7 mouse cellular contexts compared by ENCODE assay signal in genomic region chr7:68748361-68748760, GRCm38 (mm10). TPM values are rescaled to one million over a fixed set of nuclear protein-coding genes. Genes with fewer than 3 reads are reported as not detected.
DNase-seq lines count a peak whose midpoint lies in the region; ATAC-seq and TF ChIP-seq lines count a peak whose summit lies in the region.

No protein-coding gene starts in this region.

- DNase-seq in cerebellum, postnatal 25 days: peak; percentile 48 to 61
- DNase-seq in heart, adult 18-20 months: peak; percentile 36 to 62
- peak; percentile 57 for DNase-seq in kidney, adult 18-20 months
- DNase-seq in limb, embryonic 11.5 days (ENCODE audit: low spot score): no peak
- peak; percentile 86 for DNase-seq in midbrain, embryonic 11.5 days (ENCODE audit: low spot score, missing footprints)

- TF ChIP-seq POLR2A in bone marrow macrophage, adult 2 months (IDR thresholded peaks at IDR 0.05; ENCODE audit: borderline replicate concordance, low read depth, low read length): no peak

- H3K4me3 ChIP-seq in bone marrow macrophage, adult 2 months (ENCODE audit: insufficient read depth, low read length): peak overlapping the region; percentile 68
- H3K4me3 ChIP-seq in limb, embryonic 11.5 days (ENCODE audit: low read depth, low read length): peak overlapping the region; percentile 84
- peak overlapping the region; percentile 58 for H3K4me3 ChIP-seq in midbrain, embryonic 11.5 days (ENCODE audit: low read depth, low read length)
- H3K4me3 ChIP-seq in stomach, embryonic 16.5 days (replicated peaks; ENCODE audit: low read length): peak overlapping the region; percentile 92

- peak overlapping the region; percentile 57 for H3K27ac ChIP-seq in bone marrow macrophage, adult 2 months (ENCODE audit: insufficient read depth, low read depth, low read length)
- no peak overlapping the region for H3K27ac ChIP-seq in limb, embryonic 11.5 days (replicated peaks; ENCODE audit: low read depth, low read length)
- peak overlapping the region; percentile 52; the same call in 1 of the 2 replicates for H3K27ac ChIP-seq in midbrain, embryonic 11.5 days (ENCODE audit: low read depth, low read length)
- H3K27ac ChIP-seq in stomach, embryonic 16.5 days (ENCODE audit: low read length): peak overlapping the region; percentile 84

- ATAC-seq in limb, embryonic 11.5 days (ENCODE audit: insufficient number of reproducible peaks, low FRiP score, low TSS enrichment, low read depth): no peak
- ATAC-seq in midbrain, embryonic 11.5 days (ENCODE audit: low FRiP score): no peak
- no peak for ATAC-seq in stomach, embryonic 16.5 days (ENCODE audit: insufficient read depth, low FRiP score)

- no peak for TF ChIP-seq CTCF in bone marrow macrophage, adult 2 months (IDR thresholded peaks at IDR 0.05; ENCODE audit: low read depth, low read length)

- peak overlapping the region; percentile 82 for H3K9ac ChIP-seq in limb, embryonic 11.5 days (ENCODE audit: low read length)
- peak overlapping the region; percentile 64 for H3K9ac ChIP-seq in midbrain, embryonic 11.5 days (ENCODE audit: low read length)
- peak overlapping the region; percentile 95 for H3K9ac ChIP-seq in stomach, embryonic 16.5 days (ENCODE audit: low read length)

- peak overlapping the region; percentile 94 for H3K4me2 ChIP-seq in limb, embryonic 11.5 days (ENCODE audit: low read depth, severe bottlenecking)
- peak overlapping the region; percentile 56 for H3K4me2 ChIP-seq in midbrain, embryonic 11.5 days
- peak overlapping the region; percentile 86 for H3K4me2 ChIP-seq in stomach, embryonic 16.5 days (ENCODE audit: low read depth, low read length)

- H3K9me3 ChIP-seq in limb, embryonic 11.5 days (ENCODE audit: control insufficient read depth, low read length): no peaks in the 10 kb centered on the region
- no peaks in the 10 kb centered on the region for H3K9me3 ChIP-seq in midbrain, embryonic 11.5 days (ENCODE audit: control insufficient read depth, low read length)
- no peaks in the 10 kb centered on the region for H3K9me3 ChIP-seq in stomach, embryonic 16.5 days (replicated peaks; ENCODE audit: control insufficient read depth, low read length)

- H3K4me1 ChIP-seq in bone marrow macrophage, adult 2 months (ENCODE audit: control insufficient read depth, insufficient read depth, low read length): peaks cover 12% of the 10 kb centered on the region
- H3K4me1 ChIP-seq in limb, embryonic 11.5 days (ENCODE audit: control insufficient read depth, insufficient read depth, low read length): 0 out of 2 replicates have a peak, but pooled peaks cover 8% of the 10 kb centered on the region
- H3K4me1 ChIP-seq in midbrain, embryonic 11.5 days (ENCODE audit: control insufficient read depth, insufficient read depth, low read length): peaks cover 16% of the 10 kb centered on the region
- H3K4me1 ChIP-seq in stomach, embryonic 16.5 days (ENCODE audit: control insufficient read depth, insufficient read depth, low read length): peaks cover 17% of the 10 kb centered on the region

- H3K27me3 ChIP-seq in limb, embryonic 11.5 days (ENCODE audit: control insufficient read depth, insufficient read depth, low read length): no peaks in the 10 kb centered on the region
- H3K27me3 ChIP-seq in midbrain, embryonic 11.5 days (ENCODE audit: control insufficient read depth, insufficient read depth, low read length): no peaks in the 10 kb centered on the region
- no peaks in the 10 kb centered on the region for H3K27me3 ChIP-seq in stomach, embryonic 16.5 days (ENCODE audit: control insufficient read depth, insufficient read depth, low read length)

- 22% methylated on average over 8 of the region's 8 CpGs for WGBS in limb, embryonic 11.5 days
- 17% methylated on average over 8 of the region's 8 CpGs for WGBS in midbrain, embryonic 11.5 days
- WGBS in stomach, embryonic 16.5 days: 15% methylated on average over 8 of the region's 8 CpGs

- H3K36me3 ChIP-seq in limb, embryonic 11.5 days (ENCODE audit: control insufficient read depth, insufficient read depth, low read length): no peaks in the 10 kb centered on the region
- H3K36me3 ChIP-seq in midbrain, embryonic 11.5 days (ENCODE audit: control insufficient read depth, insufficient read depth, low read length): no peaks in the 10 kb centered on the region
- H3K36me3 ChIP-seq in stomach, embryonic 16.5 days (ENCODE audit: control insufficient read depth, insufficient read depth, low read length): no peaks in the 10 kb centered on the region; the same call in 1 of the 2 replicates

RNA-seq across cellular contexts. Expression of gene Arrdc4, which starts 0.7 kb away (rescaled TPM):
- 6.8 and 9.1 TPM in 2 replicates for polyA plus RNA-seq in bone marrow macrophage, adult 2 months (2012; ENCODE audit: insufficient read depth, insufficient read length, missing spikeins)
- 1 to 10 TPM; 7.4 to 9.8 TPM for total RNA-seq in heart, adult 18-20 months (2021)
- 17.3 and 19.4 TPM in 2 replicates for polyA plus RNA-seq in limb, embryonic 11.5 days (2014; fragmentation: Nextera tagmentation; extraction: Ambion mirVana)
- 21.2 and 22.2 TPM in 2 replicates for polyA plus RNA-seq in midbrain, embryonic 11.5 days (2014; fragmentation: Nextera tagmentation; extraction: Ambion mirVana)
- 20.3 and 21.4 TPM in 2 replicates for polyA plus RNA-seq in stomach, embryonic 16.5 days (2015; fragmentation: Nextera tagmentation; extraction: Ambion mirVana)
